Comparison of ENCODE assay signal across 20 mouse cellular contexts in the genomic region with DNA sequence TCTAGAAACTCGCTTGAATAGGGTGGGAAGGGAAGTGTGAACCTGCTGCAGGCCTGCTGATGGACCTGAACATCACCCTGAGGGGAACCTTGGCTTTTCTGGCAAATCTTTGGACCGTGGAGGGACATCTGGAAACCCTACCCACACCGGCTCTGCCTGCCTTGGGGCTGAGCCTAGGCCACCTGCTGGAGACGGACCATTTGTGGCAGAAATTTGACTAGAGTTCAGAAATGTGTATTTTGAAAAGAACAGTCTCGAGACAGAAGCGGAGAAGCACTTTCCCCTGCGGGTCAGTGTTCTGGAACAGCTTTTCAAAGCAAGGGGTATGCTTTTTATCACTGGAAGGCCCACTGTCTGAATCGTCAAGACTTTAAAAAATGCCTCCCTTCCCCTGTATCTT. TPM values are rescaled to one million over a fixed set of nuclear protein-coding genes. Genes with fewer than 3 reads are reported as not detected.
A peak's percentile ranks its signal among the peaks of the same experiment; 100 is the strongest.
DNase-seq lines count a peak whose midpoint lies in the region; ATAC-seq and TF ChIP-seq lines count a peak whose summit lies in the region.
"Had no signal": no experiment of that assay in that cellular context is flagged by ENCODE, and none has a peak within 500 bp of the region (broad histone marks: within the 10 kb centered on the region; RNA-seq: fewer than 3 reads in every experiment).

No protein-coding gene starts in this region.

- 0 out of 2 replicates have a peak overlapping the region, but pooled peaks have one; percentile 1 for H3K9ac ChIP-seq in heart, postnatal 0 days (replicated peaks; ENCODE audit: low read depth, low read length)
- H3K9ac ChIP-seq in limb, embryonic 13.5 days, result peak overlapping the region; percentile 8; the same call in 1 of the 2 replicates
- H3K9ac ChIP-seq in CH12.LX (ENCODE audit: insufficient read depth, low read depth), result no peak overlapping the region
- H3K9ac ChIP-seq: embryonic facial prominence, embryonic 12.5 days; forebrain, embryonic 12.5 days; hindbrain, embryonic 13.5 days; intestine, embryonic 15.5 days had no signal

- 84% methylated on average over 8 of the region's 8 CpGs for WGBS in heart, postnatal 0 days
- WGBS in limb, embryonic 13.5 days, result 64% methylated on average over 8 of the region's 8 CpGs
- WGBS in limb, embryonic 10.5 days, result 87% methylated on average over 8 of the region's 8 CpGs

- TF ChIP-seq CTCF in heart, postnatal 0 days (IDR thresholded peaks at IDR 0.05; ENCODE audit: low read depth), result no peak
- TF ChIP-seq CTCF in CH12.LX (conservative IDR thresholded peaks at IDR 0.05 in 1 of 2, IDR thresholded peaks at IDR 0.05 in 1 of 2; ENCODE audit: low read depth in 2 of 2, low read length in 2 of 2), result peak in 1 of 2 experiments; percentile 42; a peak in 2 of 4 replicates

- TF ChIP-seq POLR2A in CH12.LX (IDR thresholded peaks at IDR 0.05; ENCODE audit: low read depth, low read length), result no peak

- H3K4me1 ChIP-seq in heart, postnatal 0 days (ENCODE audit: control insufficient read depth, insufficient read depth), result peaks cover 19% of the 10 kb centered on the region
- H3K4me1 ChIP-seq in limb, embryonic 13.5 days, result peaks cover 71% of the 10 kb centered on the region
- peaks cover 50% of the 10 kb centered on the region for H3K4me1 ChIP-seq in limb, embryonic 10.5 days
- H3K4me1 ChIP-seq in CH12.LX (ENCODE audit: control insufficient read depth in 1 of 2, insufficient read depth in 2 of 2), result peaks cover 24 to 56% of the 10 kb centered on the region in 2 experiments

- no peak overlapping the region for H3K27ac ChIP-seq in heart, postnatal 0 days (ENCODE audit: low read depth)
- H3K27ac ChIP-seq in limb, embryonic 13.5 days, result no peak overlapping the region
- H3K27ac ChIP-seq in limb, embryonic 10.5 days, result no peak overlapping the region
- no peak overlapping the region for H3K27ac ChIP-seq in CH12.LX (ENCODE audit: insufficient read depth, low read depth)
- H3K27ac ChIP-seq: embryonic facial prominence, embryonic 12.5 days; forebrain, embryonic 12.5 days; heart, embryonic 13.5 days; hindbrain, embryonic 13.5 days; intestine, embryonic 15.5 days had no signal

- peaks cover 42% of the 10 kb centered on the region for H3K36me3 ChIP-seq in heart, postnatal 0 days (replicated peaks; ENCODE audit: control insufficient read depth, insufficient read depth, low read length)
- H3K36me3 ChIP-seq in limb, embryonic 13.5 days, result peaks cover 43% of the 10 kb centered on the region
- H3K36me3 ChIP-seq in limb, embryonic 10.5 days, result peaks cover 97% of the 10 kb centered on the region
- peaks cover 6 to 73% of the 10 kb centered on the region in 2 experiments for H3K36me3 ChIP-seq in CH12.LX (replicated peaks in 1 of 2; ENCODE audit: control insufficient read depth in 1 of 2, insufficient read depth in 1 of 2, low read length in 1 of 2)

- TF ChIP-seq RAD21 in CH12.LX (IDR thresholded peaks at IDR 0.05; ENCODE audit: low read depth, low read length), result peak; percentile 33

- H3K27me3 ChIP-seq in heart, postnatal 0 days (ENCODE audit: control insufficient read depth, insufficient read depth, low read length), result no peaks in the 10 kb centered on the region
- H3K27me3 ChIP-seq in limb, embryonic 13.5 days, result no peaks in the 10 kb centered on the region
- no peaks in the 10 kb centered on the region for H3K27me3 ChIP-seq in limb, embryonic 10.5 days (ENCODE audit: low read depth, poor library complexity, severe bottlenecking)
- no peaks in the 10 kb centered on the region for H3K27me3 ChIP-seq in CH12.LX (replicated peaks)
- H3K27me3 ChIP-seq: embryonic facial prominence, embryonic 12.5 days; forebrain, embryonic 12.5 days; heart, embryonic 13.5 days; hindbrain, embryonic 13.5 days; intestine, embryonic 15.5 days had no signal

- no peaks in the 10 kb centered on the region for H3K79me2 ChIP-seq in CH12.LX (replicated peaks; ENCODE audit: control insufficient read depth, extremely low read depth, insufficient read depth, poor library complexity, severe bottlenecking)

- no peaks in the 10 kb centered on the region for H3K9me3 ChIP-seq in heart, postnatal 0 days (replicated peaks; ENCODE audit: control insufficient read depth, low read length)
- H3K9me3 ChIP-seq in limb, embryonic 13.5 days, result no peaks in the 10 kb centered on the region
- H3K9me3 ChIP-seq in limb, embryonic 10.5 days (replicated peaks), result no peaks in the 10 kb centered on the region
- H3K9me3 ChIP-seq in CH12.LX (replicated peaks; ENCODE audit: low read length), result no peaks in the 10 kb centered on the region
- H3K9me3 ChIP-seq: embryonic facial prominence, embryonic 12.5 days; forebrain, embryonic 12.5 days; heart, embryonic 13.5 days; hindbrain, embryonic 13.5 days; intestine, embryonic 15.5 days had no signal

- dilution Hi-C loops in CH12.LX (cut with MboI; ENCODE audit: extremely low pct_ligation_motif_present, extremely low pct_unique_long_range_greater_than_20kb, low sequenced_read_pairs), result no loop called here

- in situ Hi-C loops in CH12.LX (cut with MboI; ENCODE audit: low pct_ligation_motif_present, low pct_unique_long_range_greater_than_20kb, low sequenced_read_pairs), result no loop called here

- ATAC-seq in heart, postnatal 0 days (ENCODE audit: insufficient read depth, low read depth), result no peak
- ATAC-seq in limb, embryonic 13.5 days (ENCODE audit: low FRiP score, low read depth), result no peak
- no peak for ATAC-seq in erythroid progenitor cell, adult 5-6 weeks (replicated peaks; ENCODE audit: low FRiP score, poor library complexity, severe bottlenecking)
- ATAC-seq: CD4-positive, CD25-positive, alpha-beta regulatory T cell, adult 4 months; forebrain, embryonic 16.5 days; intestine, embryonic 15.5 days had no signal

- DNase-seq in heart, postnatal 0 days (ENCODE audit: low spot score), result no peak
- DNase-seq in heart, adult 9 months (ENCODE audit: low spot score in 2 of 2), result no peak
- DNase-seq in limb, embryonic 10.5 days (ENCODE audit: low spot score), result no peak
- DNase-seq in CH12.LX (ENCODE audit: extremely low read depth), result peak; percentile 86
- DNase-seq: adrenal gland, postnatal 14 days; B cell, adult 2 months; cerebellum, adult 18-20 months; cerebellum, postnatal 14 days; gastrocnemius, postnatal 25 days; heart, postnatal 10 days; heart, postnatal 4 days had no signal

- H3K4me2 ChIP-seq in heart, postnatal 0 days (ENCODE audit: low read depth, low read length), result no peak overlapping the region
- H3K4me2 ChIP-seq in limb, embryonic 13.5 days (replicated peaks), result no peak overlapping the region
- 0 out of 2 replicates have a peak overlapping the region, but pooled peaks have one; percentile 6 for H3K4me2 ChIP-seq in CH12.LX (ENCODE audit: insufficient read depth, low read depth, poor library complexity, severe bottlenecking)
- H3K4me2 ChIP-seq: embryonic facial prominence, embryonic 12.5 days; forebrain, embryonic 12.5 days; heart, embryonic 13.5 days; hindbrain, embryonic 13.5 days; intestine, embryonic 15.5 days had no signal

- no peak overlapping the region for H3K4me3 ChIP-seq in heart, postnatal 0 days (ENCODE audit: low read depth, low read length)
- H3K4me3 ChIP-seq in limb, embryonic 13.5 days, result no peak overlapping the region
- H3K4me3 ChIP-seq in limb, embryonic 10.5 days, result no peak overlapping the region
- H3K4me3 ChIP-seq in CH12.LX (replicated peaks in 1 of 3; ENCODE audit: low read depth in 2 of 3, low read length in 2 of 3, poor library complexity in 1 of 3), result no peak overlapping the region
- H3K4me3 ChIP-seq: embryonic facial prominence, embryonic 12.5 days; forebrain, embryonic 12.5 days; heart, embryonic 13.5 days; hindbrain, embryonic 13.5 days; intestine, embryonic 15.5 days had no signal

- TF ChIP-seq EP300 in heart, postnatal 0 days (IDR thresholded peaks at IDR 0.05; ENCODE audit: low read depth), result no peak
- peak; percentile 83 for TF ChIP-seq EP300 in CH12.LX (IDR thresholded peaks at IDR 0.05; ENCODE audit: low read length)

TF ChIP-seq in CH12.LX, 34 proteins besides CTCF, POLR2A, EP300 and RAD21 (continues in another document):
- peak; percentile 48; the same call in 1 of the 2 replicates for TF ChIP-seq MYC (IDR thresholded peaks at IDR 0.05; ENCODE audit: low read depth, low read length)
- TF ChIP-seq MAZ (IDR thresholded peaks at IDR 0.05; ENCODE audit: low read depth, low read length), result peak; percentile 78; the same call in 1 of the 2 replicates
- TF ChIP-seq UBTF (IDR thresholded peaks at IDR 0.05; ENCODE audit: low read depth, low read length), result peak; percentile 58; the same call in 1 of the 2 replicates
- TF ChIP-seq USF1 (IDR thresholded peaks at IDR 0.05; ENCODE audit: low read depth, low read length), result no peak
- TF ChIP-seq NRF1 (IDR thresholded peaks at IDR 0.05; ENCODE audit: low read depth, low read length), result no peak
- 0 out of 2 replicates have a peak, but pooled peaks have one; percentile 15 for TF ChIP-seq ZNF384 (IDR thresholded peaks at IDR 0.05; ENCODE audit: low read depth, low read length)
- TF ChIP-seq MEF2A (IDR thresholded peaks at IDR 0.05; ENCODE audit: borderline replicate concordance, low read depth, low read length), result peak; percentile 85
- peak; percentile 98 for TF ChIP-seq TCF12 (IDR thresholded peaks at IDR 0.05; ENCODE audit: low read depth, low read length)
- no peak for TF ChIP-seq NELFE (IDR thresholded peaks at IDR 0.05; ENCODE audit: low read depth, low read length)
- TF ChIP-seq ZMIZ1 (IDR thresholded peaks at IDR 0.05; ENCODE audit: low read depth, low read length), result 0 out of 2 replicates have a peak, but pooled peaks have one; percentile 46
- peak; percentile 54; the same call in 1 of the 2 replicates for TF ChIP-seq JUN (IDR thresholded peaks at IDR 0.05; ENCODE audit: insufficient read depth, low read depth, low read length)
- peak; percentile 95 for TF ChIP-seq BHLHE40 (IDR thresholded peaks at IDR 0.05; ENCODE audit: low read depth, low read length)
- peak; percentile 74; the same call in 1 of the 2 replicates for TF ChIP-seq JUND (conservative IDR thresholded peaks at IDR 0.05; ENCODE audit: low read depth, low read length)
- 0 out of 2 replicates have a peak, but pooled peaks have one; percentile 18 for TF ChIP-seq TBP (conservative IDR thresholded peaks at IDR 0.05; ENCODE audit: low read depth, low read length)
- TF ChIP-seq CHD1 (IDR thresholded peaks at IDR 0.05; ENCODE audit: low read depth, low read length), result no peak

RNA-seq across cellular contexts. Expression of a gene that starts 9.1 kb away (rescaled TPM):
- 26.1 and 26.6 TPM in 2 replicates for total RNA-seq in heart, postnatal 0 days (2014; rRNA removed; ENCODE audit: low replicate concordance)
- 18.2 and 22.4 TPM in 2 replicates for polyA plus RNA-seq in heart, postnatal 0 days (2015; fragmentation: Nextera tagmentation; extraction: Ambion mirVana)
- polyA plus RNA-seq in limb, embryonic 13.5 days (2015; fragmentation: Nextera tagmentation; extraction: Ambion mirVana), result 25.8 and 27.8 TPM in 2 replicates
- polyA plus RNA-seq in limb, embryonic 10.5 days (2016; fragmentation: Nextera tagmentation; extraction: Ambion mirVana), result 28.4 and 35.9 TPM in 2 replicates
- total RNA-seq in CH12.LX (2012; rRNA removed) (7.8 and 9.9 TPM in 2 replicates), CH12.LX (2014; rRNA removed) (10.2 and 11.6 TPM in 2 replicates)
- polyA plus RNA-seq in CH12.LX (2012; ENCODE audit: insufficient read length, low read depth), result 18.4 and 24.6 TPM in 2 replicates
- 6.7 and 13.7 TPM in 2 replicates for total RNA-seq in erythroid progenitor cell, adult 5-6 weeks (2015; ENCODE audit: low replicate concordance)
- total RNA-seq in erythroid progenitor cell, adult 5-6 weeks (2017; ENCODE audit: low replicate concordance), result 17.2 and 20.7 TPM in 2 replicates
